Mouse (Mus musculus) left cerebral cortex, postnatal 4 days (tissue): ENCODE measurements around the gene Spp1. TPM values are rescaled to one million over a fixed set of nuclear protein-coding genes. Genes with fewer than 3 reads are reported as not detected.

ENCODE experiments used
- DNase-seq: peaks from one replicate; pipeline ENCODE4 v3.0.0-alpha.2; 2022
- intact Hi-C: fragments of 180-260 bp; cut with DNase I; formaldehyde crosslinking; loops from one replicate; pipeline ENCODE4 v1.15.1; 2025
- total RNA-seq, 2 experiments: library from RNA; stranded (reverse); gene quantifications; 2 replicates each; pipeline ENCODE4 v1.2.3; 2021

Gene Spp1
- total RNA-seq, 2 experiments from 2014 or later: 6.7 to 11.5 TPM

- intact Hi-C loops: no loop called here
Observed at GRCm38 (mm10) chr5:104482856-104483255, 47.9 kb downstream of the Spp1 start.

More at GRCm38 (mm10) chr5:104482856-104483255, 47.9 kb downstream of the Spp1 start:
- DNase-seq: no peak

Other genes starting within 250 kb of the Spp1 start
- gene Dmp1, start 232.5 kb upstream of the Spp1 start, total RNA-seq: under 1 TPM; 0.18 to 0.36 TPM
- under 1 TPM; 0.54 to 0.60 TPM for gene Ibsp, start 135.9 kb upstream of the Spp1 start, total RNA-seq
- not detected for gene Mepe, start 109.8 kb upstream of the Spp1 start, total RNA-seq
- 10 to 100 TPM; 28.1 to 29.4 TPM for gene Pkd2, start 24.3 kb downstream of the Spp1 start, total RNA-seq
- 10 to 100 TPM; 14.8 to 15.1 TPM for gene BC005561, start 73.2 kb downstream of the Spp1 start, total RNA-seq